Mouse (Mus musculus) MN1 (cell line): ENCODE results near the gene Erp27.

Experiments
- DNase-seq: peaks from one replicate; pipeline ENCODE4 v3.0.0-alpha.2; 2016; ENCODE audit warnings: low spot score

Gene Erp27

DNA sequence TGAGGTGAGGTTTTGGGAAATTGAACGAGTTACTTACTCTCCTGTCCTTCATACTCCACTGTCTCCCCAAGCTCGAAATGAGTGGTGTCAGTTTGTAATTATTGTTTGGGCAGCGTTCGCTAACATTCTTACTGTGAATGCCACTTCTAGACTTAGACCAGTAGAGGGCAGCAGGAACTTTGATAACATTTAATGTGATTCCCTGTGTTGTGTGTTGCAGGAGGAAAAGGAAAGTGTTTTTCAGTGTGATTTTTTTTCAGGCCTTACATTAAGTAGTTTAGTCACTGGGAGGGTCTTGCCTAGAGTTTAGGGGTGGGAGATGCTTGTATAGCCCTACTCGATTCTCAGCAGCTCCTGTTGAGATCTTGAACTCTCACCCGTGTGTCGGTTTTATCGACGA is 61.0 kb downstream of the Erp27 start:
- DNase-seq = peak; percentile 45

DNA sequence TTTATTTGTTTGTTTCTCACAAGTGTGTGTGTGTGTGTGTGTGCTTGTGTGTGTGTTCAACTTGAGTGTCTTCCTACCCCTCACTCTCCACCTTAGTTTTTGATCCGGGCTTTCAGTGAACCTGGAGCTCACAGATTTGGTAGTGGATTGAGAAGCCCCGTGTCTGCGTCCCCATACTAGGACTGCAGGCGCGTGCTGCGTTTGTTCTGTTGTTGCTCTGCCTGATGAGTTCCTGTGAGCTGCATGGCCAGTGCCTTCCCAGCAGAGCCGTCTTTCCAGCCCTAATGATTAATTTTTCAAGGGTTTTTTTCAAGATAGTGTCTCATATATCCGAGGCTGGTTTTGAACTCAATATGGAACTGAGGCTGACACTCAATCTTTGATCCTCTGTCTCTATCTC is 63.6 kb downstream of the Erp27 start:
- DNase-seq = no peak

- no peak for DNase-seq
Observed at GRCm38 (mm10) chr6:136857873-136858260, 64.1 kb downstream of the Erp27 start.
